Mouse (Mus musculus) cerebellum, postnatal 36 days (tissue): ENCODE results near the gene Nr2f2.

ENCODE experiments used
- DNase-seq, 2 experiments: peaks; one replicate each; pipeline ENCODE4 v3.0.0; 2021 to 2022; ENCODE audit warnings: mixed read lengths in 2 of 2

Gene Nr2f2

GRCm38 (mm10) chr7:70331243-70332063 is 35.1 kb downstream of the Nr2f2 start:
- DNase-seq: no peak

DNA sequence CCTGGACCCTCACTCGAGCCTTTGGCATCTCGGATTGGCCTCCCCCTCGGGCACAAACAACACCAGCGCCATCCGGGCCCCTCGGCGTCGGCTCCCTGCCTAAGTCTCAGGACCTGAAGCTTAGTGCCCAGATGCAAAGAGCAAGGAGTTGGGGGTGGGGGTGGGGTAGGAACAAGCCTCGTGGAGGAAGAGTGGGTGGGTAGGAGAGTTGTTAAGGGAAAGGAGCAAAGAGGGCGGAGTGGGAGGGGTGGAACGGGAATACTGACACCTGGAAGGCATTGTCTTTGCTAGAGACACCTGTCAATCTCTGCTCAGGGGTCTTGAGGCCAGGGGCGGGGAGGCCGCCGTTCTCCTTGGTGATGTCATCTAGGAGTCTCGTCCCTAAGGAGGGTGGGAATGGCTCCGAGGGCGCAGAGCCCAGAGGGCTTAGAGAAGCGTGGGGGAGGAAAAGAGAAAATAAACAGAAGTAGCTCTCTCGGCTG is 35.7 kb downstream of the Nr2f2 start:
- no peak for DNase-seq

GRCm38 (mm10) chr7:70330207-70330562 is 36.4 kb downstream of the Nr2f2 start:
- no peak for DNase-seq

DNA sequence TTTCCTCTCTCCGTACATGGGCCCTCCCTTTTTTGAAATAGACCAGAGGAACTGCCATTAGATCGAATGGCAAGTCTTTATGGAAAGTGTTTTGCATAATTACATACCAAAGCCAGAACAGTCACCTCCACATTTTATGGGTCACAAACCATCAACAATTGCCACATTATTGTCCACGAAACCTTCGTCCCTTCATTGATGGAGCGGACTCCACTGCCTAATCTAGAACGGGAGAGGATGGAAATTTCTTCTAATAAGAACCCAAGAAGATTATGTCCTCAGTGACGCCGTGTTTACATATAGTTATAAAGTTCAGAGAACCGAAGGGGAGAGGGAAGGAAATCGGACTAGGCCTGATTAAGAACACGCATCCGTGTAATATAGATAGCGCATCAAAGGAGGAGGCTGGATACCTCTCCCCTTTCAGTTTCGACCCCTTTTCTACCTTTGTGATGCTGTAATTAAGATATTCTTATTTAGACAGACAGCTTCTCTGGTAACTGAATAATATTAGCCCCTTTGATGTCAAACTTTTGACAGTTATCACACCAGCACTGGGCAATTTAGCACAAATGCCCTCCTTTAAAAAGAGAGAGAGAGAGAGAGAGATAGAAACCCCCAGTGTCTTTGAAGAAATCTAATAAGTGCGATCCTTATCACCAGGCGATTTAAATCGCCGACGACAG is 36.9 kb downstream of the Nr2f2 start:
- no peak for DNase-seq

- no peak for DNase-seq
These were observed 37.5 kb downstream of the Nr2f2 start for GRCm38 (mm10) chr7:70329037-70329516.

GRCm38 (mm10) chr7:70328206-70329036 is 38.1 kb downstream of the Nr2f2 start:
- no peak for DNase-seq

DNA sequence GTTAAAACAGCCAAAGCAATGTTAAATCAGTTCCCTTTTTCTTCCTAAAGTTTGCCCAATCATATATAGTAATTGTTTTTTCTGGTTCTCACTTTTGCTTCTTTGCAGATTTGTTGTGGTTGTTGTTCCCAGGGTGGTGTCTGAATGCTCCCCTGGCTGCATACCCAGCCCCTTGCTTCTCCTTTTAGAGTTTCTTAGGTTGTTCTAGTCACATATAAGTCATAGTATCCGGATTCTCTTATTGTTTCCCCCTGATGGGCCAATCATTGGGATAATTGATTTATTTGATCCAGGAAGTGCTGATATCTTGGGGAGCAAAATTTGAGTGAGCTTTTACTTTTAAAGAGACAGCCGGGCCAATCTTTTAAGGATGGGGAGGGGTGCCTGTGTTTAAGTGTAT is 39.3 kb downstream of the Nr2f2 start:
- no peak for DNase-seq

GRCm38 (mm10) chr7:70326176-70327035 is 40.1 kb downstream of the Nr2f2 start:
- DNase-seq: no peak

DNA sequence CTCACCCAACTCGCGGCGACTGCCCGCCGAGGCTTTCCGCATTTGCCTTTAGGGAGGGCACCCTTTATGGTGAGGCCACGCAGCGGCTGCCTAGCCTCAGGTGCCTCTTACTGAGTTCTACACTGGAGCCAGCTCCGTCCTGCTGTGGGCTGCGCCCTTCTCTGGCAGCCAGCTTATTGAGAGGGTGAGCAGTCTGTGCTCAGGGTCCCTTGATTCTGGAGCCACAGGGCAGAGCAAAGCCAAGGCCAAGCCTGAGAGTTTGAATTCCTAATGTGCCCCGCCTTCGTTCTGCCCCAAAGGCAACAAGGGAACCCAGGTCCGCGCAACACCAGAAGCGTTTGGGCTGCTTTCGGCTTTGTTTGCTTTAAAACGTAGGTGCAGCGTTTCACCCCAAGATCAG is 41.2 kb downstream of the Nr2f2 start:
- DNase-seq: no peak

DNA sequence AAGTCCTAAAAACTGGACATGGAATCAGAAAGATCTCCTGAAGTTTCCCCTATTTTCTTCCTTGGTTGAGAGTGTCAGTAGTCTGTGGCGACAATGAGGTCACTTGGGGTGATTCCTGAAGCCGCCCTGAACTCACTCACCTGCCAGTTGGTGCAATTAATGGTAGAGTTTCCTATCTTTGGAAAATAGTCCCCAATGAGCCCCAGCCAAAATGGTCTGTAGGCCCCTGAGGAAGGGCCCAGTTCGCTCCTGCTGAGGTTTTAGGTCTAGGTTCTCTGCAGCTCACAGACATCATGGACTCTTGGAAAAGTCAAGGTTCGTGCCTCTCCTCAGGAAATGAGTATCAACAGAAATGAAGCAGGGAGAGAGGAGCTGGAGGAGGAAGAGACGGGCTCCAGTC is 42.0 kb downstream of the Nr2f2 start:
- no peak for DNase-seq

DNA sequence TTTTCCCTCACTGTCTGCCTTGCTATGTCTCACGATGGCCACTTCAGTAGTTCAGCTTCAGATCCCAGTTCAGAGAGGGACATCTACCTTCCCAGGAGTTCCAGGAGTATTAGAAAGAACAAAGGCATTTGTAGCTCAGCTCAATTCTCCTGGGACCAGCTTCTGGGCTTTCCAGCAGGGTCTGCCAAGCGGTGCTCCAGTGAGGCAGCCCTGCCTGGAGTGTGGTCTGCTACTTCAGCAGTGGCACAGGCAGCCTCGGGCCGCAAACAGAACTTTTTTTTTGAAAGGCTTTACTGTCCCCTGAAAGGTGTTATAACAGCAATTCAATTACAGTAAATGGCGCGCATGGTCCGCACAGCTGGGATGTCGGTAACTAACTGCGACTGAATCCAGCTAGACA is 42.5 kb downstream of the Nr2f2 start:
- DNase-seq: no peak

GRCm38 (mm10) chr7:70305716-70306115 is 60.8 kb downstream of the Nr2f2 start:
- no peak for DNase-seq

DNA sequence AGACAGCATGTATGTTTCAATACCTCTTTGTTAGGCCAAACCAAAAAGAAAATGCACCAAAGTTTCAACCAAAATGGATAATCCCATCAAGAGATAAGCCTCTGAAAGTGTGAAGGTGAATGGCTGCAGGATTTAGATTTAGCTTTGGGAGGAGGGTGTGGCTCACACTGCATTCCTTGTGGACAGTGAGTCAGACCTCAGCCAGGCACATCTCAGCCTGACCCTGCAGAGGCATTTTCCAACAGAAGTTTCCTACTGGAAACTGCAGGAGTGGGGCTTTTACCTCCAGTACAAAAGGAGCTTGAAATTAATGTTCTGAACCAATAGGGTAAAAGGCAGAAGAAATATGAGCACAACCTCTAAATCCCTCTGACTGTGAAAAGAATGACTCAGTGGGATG is 62.1 kb downstream of the Nr2f2 start:
- DNase-seq: no peak
